Mouse (Mus musculus) stomach, postnatal 0 days (tissue): ENCODE data around the gene Colgalt2.

Experiments used
- CTCF ChIP-seq: IDR thresholded peaks from 2 replicates; pipeline ENCODE4 v1.5.1; 2016; ENCODE audit warnings: antibody characterized with exemption, low read depth, mild to moderate bottlenecking, moderate library complexity
- EP300 ChIP-seq: optimal IDR thresholded peaks from 2 replicates; pipeline ENCODE3; 2016; ENCODE audit warnings: antibody characterized with exemption

GRCm38 (mm10) chr1:152540304-152540887 lies 140.8 kb downstream of the Colgalt2 start:
- TF ChIP-seq CTCF = no peak
- TF ChIP-seq EP300 = no peak
